Mouse (Mus musculus): ENCODE measurements around the gene Ezh2.
A peak's percentile ranks its signal among the peaks of the same experiment; 100 is the strongest.
"Not testable (repeated sequence)": the region's sequence is repeated elsewhere in the genome, so short reads cannot be mapped to it uniquely, and the experiment has no call there.

The Ezh2 gene

DNA sequence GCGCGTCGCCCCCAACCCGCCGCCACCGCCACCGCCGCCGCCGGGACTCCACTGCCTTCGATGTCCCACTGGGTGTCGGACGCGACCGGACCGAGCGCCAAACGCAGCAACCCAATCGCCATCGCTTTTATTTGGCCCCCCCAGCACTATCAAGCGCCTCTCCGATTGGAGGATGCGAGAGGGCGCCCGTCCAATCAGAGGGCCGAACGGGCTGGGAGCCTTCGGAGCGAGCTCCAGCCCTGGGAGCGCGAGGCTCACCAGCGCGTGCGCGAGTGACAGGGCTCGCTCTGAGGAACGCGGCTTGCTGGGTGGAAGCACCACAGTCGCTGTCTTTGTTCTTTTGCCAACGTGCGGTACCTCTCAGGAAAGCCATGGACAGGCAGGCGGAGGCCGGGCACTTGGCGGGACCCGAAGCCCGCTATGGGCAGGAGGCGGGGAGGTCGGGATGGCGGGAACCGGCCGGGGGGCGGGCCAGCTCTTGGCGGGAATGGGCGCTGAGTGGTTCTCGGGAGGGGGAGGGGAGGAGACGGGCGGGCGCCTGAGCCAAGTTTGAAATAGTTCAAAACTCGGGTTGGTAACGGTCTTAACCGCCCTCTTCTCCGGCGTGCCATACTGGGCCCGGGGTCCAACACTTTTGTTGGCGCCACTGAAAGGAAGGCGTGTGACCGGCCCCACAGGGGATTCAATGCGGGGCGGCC, at the start of gene Ezh2:
Gene Ezh2 (minus strand): TSS at position 416 of the 698 bp plus-strand sequence.
- DNase-seq (ENCODE audit: low spot score) = peak; percentile 98

DNA sequence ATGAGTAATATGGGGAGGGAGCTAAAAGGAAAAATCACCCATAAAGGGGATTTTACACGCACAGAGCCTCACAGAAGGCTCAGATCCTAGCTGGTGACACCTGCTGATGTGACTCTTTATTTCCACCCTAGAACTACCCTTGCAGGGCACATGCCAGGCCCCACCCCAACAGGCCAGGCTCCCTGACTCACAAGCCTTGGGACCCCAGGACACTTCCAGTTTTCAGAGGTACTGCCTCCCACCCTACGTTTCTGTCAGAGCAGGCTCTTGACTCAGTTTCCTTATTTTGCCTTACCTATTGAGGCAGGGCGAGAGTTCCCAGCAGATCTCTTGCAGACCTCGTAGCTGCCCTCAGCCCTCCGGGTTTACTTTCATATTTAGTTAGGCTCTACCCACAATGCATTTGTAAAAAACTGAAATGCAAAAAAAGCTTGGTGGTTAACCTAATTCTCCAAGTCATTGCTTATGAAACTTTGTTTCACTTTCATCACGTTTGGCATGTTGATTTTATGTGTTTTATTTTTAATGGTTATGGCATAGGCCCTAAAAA, 41.5 kb upstream of the Ezh2 start:
- DNase-seq (ENCODE audit: low spot score) = no peak

GRCm38 (mm10) chr6:47635995-47636526, 40.9 kb upstream of the Ezh2 start:
- no peak for DNase-seq (ENCODE audit: low spot score)

DNA sequence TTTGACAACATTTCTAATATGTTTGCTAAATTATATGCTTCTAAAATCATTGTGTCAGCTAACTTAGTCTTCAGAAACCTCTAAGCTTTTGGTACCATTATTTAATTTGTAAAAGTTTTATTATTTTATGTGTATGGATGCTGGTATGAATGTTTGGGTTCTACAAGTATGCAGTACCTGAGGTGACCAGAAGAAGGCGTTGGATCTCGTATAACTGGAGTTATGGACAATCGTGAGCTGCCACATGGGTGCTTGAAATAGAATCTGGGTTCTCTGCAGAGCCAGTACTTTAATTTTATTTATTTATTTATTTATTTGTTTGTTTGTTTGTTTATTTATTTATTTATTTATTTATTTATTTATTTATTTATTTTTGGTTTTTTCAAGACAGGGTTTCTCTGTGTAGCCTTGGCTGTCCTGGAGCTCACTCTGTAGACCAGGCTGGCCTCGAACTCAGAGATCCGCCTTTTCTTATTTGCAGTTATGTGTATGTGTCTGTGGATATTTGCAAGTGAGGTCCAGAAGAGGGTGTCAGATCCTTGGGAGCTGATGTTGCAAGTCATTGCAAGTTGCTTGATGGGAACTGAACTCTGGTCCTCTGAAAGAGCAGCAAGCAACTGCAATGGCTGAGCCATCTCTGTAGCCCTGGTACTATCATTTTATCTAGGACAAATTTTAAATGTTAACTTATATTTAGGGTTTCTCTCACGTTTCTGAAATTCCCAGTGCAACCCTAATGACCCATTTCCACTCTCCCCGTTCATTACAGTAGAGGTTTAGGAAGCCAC, 40.3 kb upstream of the Ezh2 start:
- DNase-seq (ENCODE audit: low spot score) = no peak

DNA sequence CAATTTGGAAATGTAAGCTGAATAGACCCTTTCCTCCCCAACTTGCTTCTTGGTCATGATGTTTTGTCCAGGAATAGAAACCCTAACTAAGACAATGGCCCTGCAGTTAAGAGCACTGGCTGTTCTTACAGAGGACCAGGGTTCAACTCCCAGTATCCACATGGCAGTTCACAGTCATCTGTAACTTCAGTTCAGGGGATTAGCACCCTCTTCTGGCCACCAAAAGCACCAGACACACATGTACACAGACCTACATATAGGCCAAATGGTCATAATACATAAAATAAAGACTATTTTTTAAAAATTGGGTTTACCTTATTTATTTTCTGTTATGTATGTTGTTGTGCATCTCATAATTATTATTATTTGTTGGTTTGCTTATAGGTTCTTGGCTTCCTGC, 38.3 kb upstream of the Ezh2 start:
- peak; percentile 22 for DNase-seq (ENCODE audit: low spot score)

- not testable (repeated sequence) for DNase-seq (ENCODE audit: low spot score)
Observed at GRCm38 (mm10) chr6:47630061-47630460, 34.9 kb upstream of the Ezh2 start.

- no peak for DNase-seq (ENCODE audit: low spot score)
Observed at GRCm38 (mm10) chr6:47627978-47628377, 32.8 kb upstream of the Ezh2 start.

DNA sequence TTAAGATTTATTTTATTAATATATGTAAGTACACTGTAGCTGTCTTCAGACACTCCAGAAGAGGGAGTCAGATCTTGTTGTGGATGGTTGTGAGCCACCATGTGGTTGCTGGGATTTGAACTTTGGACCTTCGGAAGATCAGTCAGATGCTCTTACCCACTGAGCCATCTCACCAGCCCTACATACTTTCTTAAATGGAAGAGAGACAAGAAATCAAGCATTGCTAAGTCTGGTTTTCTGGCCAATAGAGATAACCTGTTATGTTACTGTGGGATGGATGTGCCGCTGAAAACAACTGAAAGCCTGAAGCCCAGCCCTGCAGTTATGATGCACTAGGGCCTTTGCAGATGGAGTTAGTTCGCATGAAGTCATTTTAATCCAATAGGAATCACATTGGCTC, 31.8 kb upstream of the Ezh2 start:
- DNase-seq (ENCODE audit: low spot score) = not testable (repeated sequence)

DNA sequence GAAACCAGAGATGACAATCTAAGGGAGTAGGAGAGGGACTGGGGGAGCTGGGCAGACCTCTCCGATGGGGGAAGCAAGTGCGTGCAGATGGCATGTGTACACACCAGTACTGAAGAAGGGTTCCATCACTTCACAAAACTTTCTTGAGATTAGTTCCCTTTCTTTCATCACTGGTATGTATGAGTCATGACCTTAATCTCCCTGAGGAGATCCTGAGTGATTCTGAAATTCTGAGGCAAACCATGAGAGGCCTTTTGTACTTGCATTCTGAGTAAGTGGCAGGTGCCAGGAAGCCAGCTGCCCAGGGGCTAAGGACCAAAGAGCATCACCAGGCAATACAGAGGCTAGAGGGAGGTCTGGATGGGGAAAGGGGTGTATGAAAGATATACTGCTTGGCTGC, 25.9 kb upstream of the Ezh2 start:
- peak; percentile 4 for DNase-seq (ENCODE audit: low spot score)

DNA sequence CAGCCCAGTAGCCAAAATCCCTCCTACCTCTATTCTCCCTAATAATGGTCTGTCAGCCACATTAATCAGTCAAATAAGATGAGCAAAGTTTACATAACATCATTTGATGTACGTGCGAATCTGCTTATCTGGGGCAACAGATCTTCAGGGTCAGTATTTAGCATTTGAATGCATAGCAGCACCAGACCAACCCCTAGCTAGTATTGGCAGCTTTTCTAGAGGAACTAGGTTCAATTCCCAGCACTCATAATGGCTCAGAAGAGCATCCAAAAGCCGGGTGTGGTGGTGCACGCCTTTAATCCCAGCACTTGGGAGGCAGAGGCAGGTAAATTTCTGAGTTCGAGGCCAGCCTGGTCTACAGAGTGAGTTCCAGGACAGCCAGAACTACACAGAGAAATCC, 13.2 kb upstream of the Ezh2 start:
- not testable (repeated sequence) for DNase-seq (ENCODE audit: low spot score)

DNA sequence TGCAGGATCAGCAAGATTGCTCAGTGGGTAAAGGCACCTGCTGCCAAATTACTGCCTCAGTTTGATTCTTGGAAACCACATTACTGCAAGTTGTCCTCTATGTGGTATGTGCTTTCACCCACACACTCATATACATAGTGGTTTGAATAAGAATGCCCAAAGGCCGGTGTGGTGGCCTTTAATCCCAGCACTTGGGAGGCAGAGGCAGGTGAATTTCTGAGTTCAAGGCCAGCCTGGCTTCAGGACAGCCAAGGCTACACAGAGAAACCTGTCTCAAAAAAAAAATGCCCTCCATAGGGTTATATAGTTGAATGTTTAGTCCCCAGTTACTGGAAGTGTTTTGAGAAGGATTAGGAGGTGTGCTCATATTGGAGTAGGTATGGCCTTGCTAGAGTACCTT, 6.8 kb upstream of the Ezh2 start:
- no peak for DNase-seq (ENCODE audit: low spot score)

- peak; percentile 73 for DNase-seq (ENCODE audit: low spot score)
Observed at GRCm38 (mm10) chr6:47595696-47596095, 555 bp upstream of the Ezh2 start.

DNA sequence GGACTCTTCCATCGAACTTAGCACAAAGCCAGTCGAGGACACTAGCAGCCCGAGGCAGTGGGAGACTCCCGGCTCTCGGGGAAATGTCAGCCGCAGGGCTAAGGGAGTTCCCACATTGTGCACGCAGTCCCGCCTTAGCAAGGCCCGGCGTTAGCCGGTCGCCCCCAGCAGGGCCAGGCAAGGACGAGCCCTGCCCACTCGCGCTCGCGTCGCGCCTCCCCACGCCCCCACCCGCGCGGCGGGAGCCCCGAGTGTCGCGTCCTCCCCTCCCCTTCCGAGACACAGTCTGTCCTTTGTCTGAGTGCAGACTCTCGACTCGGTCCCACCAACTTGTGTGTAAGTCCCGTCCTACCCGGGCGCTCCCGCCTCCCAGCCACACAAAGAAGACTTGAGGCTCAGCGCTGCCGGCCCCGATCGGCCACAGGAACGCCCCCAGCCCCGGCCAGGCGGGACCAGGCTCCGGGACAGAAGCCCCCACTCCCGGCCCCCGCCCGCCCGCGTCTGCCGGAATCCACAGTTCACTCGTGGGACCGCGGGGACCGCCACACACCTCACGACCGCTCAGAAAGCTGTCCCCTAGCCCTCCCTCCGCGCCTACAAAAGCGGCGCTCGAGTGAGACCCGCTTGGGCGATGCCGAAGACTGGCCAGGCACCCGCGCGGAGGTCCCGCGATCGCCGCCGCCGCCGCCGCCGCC, 853 bp downstream of the Ezh2 start:
- DNase-seq (ENCODE audit: low spot score) = peak; percentile 84

DNA sequence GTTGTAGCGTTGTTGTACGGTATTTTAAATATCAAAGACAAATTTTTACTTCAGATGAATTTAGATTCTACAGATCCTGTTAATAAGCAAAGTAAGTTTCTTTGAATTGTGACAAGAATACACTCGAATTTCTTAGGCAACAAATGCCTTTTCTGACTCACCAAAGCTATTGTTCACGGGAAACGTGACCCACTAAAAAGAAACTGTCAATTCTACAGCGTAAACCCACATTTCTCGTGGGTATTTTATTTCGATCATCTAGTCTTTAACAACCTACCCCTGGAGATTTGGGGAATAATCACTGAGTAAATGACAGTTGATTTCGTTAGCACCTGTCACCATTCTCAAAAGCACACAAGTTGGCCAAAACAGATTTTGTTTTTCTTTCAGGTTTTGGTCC, 1.6 kb downstream of the Ezh2 start:
- peak; percentile 43 for DNase-seq (ENCODE audit: low spot score)

GRCm38 (mm10) chr6:47587332-47587731, 7.8 kb downstream of the Ezh2 start:
- DNase-seq (ENCODE audit: low spot score) = not testable (repeated sequence)

DNA sequence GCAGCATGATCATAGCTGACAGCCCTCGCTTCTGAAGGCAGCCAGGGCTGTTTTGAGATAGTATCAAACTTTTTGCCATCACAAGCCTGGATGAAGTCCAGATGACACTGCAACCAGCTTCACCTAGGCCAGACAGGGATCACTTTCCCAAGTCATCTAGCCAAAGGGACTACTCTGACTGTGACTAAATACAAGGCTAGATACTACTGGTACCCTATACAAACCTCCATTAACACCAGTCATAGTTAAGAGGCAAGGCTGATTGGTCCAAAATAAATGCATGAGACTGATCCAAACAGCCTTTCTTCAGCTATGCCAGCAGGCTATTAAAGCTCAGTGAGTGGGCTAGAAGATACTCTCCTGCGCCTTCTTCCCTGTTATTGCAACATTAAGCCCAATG, 22.3 kb downstream of the Ezh2 start:
- DNase-seq (ENCODE audit: low spot score) = no peak

DNA sequence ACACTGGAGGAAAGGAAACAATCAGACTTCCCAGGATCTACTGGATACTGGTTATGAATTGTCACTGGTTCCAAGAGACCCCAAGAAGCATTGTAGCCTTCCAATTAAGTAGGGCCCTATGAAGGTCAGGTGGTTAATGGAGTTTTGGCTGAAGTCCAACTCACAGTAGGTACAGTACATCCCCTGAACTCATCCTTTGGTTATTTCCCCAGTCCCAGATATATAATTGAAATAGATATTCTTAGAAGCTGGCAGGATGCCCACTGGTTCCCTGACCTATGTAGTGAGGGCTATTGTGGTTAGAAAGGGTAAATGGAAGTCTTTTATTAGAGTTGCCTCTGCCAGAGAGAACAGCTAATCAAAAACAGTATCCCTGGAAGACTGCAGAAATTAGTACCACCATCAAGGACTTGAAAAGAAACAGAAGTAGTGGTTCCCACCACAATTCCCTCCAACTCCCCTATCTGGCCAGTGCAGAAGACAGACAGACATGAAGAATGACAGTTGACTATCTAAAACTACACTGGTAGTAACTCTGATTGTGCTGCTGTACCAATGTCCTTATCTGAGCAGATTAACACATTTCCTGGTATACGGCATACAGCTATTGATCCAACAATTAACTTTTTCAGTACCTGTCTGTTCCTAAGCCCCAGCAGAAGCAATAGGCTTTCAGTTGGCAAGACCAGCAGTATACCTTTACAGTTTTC, 29.7 kb downstream of the Ezh2 start:
- no peak for DNase-seq (ENCODE audit: low spot score)

GRCm38 (mm10) chr6:47561426-47561825, 33.7 kb downstream of the Ezh2 start:
- no peak for DNase-seq (ENCODE audit: low spot score)

DNA sequence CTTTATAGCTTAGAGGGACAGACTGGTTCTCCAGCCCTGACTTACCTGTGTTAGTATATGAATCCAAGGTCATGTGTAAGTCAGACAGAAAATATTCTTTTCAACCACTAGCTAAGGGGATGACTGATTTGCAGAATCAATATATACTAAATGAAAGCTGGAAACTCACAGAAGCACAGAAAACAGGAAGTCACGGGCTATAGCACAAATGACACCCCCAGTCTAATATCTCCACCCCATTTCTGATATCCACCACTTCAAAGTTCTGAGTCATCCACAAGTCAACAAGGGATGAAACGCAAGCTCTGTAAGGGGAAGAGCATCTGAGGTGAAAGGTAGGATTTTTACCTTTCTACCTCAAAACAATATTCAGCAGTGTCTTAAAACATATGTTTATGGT, 34.3 kb downstream of the Ezh2 start:
- DNase-seq (ENCODE audit: low spot score) = no peak

GRCm38 (mm10) chr6:47560407-47560806, 34.7 kb downstream of the Ezh2 start:
- no peak for DNase-seq (ENCODE audit: low spot score)

GRCm38 (mm10) chr6:47559287-47559686, 35.9 kb downstream of the Ezh2 start:
- no peak for DNase-seq (ENCODE audit: low spot score)

DNA sequence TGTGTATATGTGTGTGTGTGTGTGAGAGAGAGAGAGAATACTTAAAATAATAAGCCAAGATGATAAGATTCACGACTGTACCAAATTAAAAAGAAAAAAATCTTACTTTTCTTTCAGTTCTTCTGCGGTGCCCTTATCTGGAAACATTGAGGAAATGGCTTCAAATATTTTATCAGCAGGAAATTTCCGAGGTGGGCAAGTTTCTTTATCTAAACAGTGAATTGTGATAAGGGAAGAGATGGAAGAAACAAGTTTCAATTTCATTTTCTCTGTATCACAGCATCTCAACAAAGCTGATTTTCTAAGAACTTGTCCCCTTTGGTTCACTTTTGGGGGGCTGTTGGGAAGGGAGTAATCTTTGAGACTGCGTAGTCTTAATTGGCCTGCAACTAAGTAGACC, 42.9 kb downstream of the Ezh2 start:
- no peak for DNase-seq (ENCODE audit: low spot score)
